Mouse (Mus musculus): Measurements from ENCODE around the gene Vmn1r173. TPM values are rescaled to one million over a fixed set of nuclear protein-coding genes. Genes with fewer than 3 reads are reported as not detected.
"Not testable (repeated sequence)": the region's sequence is repeated elsewhere in the genome, so short reads cannot be mapped to it uniquely, and the experiment has no call there.

Vmn1r173 gene
- not detected in 2 replicates for polyA plus RNA-seq (2015; fragmentation: Nextera tagmentation; extraction: Ambion mirVana)

GRCm38 (mm10) chr7:23700403-23700802 lies at the start of gene Vmn1r173:
Gene Vmn1r173, plus strand, starts transcription at chr7:23700703.
- H3K27me3 ChIP-seq (ENCODE audit: insufficient read depth, low read length); H3K27ac ChIP-seq (ENCODE audit: low read length); H3K4me1 ChIP-seq (ENCODE audit: insufficient read depth, low read length); H3K9ac ChIP-seq (replicated peaks; ENCODE audit: low read length); H3K4me2 ChIP-seq (replicated peaks; ENCODE audit: low read depth, low read length); H3K4me3 ChIP-seq (ENCODE audit: low read length); ATAC-seq (ENCODE audit: low FRiP score, low TSS enrichment); H3K36me3 ChIP-seq (ENCODE audit: insufficient read depth, low read length); H3K9me3 ChIP-seq (ENCODE audit: low read length): not testable (repeated sequence)
- WGBS, result 60% methylated on average over 1 of the region's 1 CpGs

- no peaks in the 10 kb centered on the region for H3K4me1 ChIP-seq (ENCODE audit: insufficient read depth, low read length)
- H3K36me3 ChIP-seq (ENCODE audit: insufficient read depth, low read length), result no peaks in the 10 kb centered on the region
- no peak for ATAC-seq (ENCODE audit: low FRiP score, low TSS enrichment)
- H3K4me3 ChIP-seq (ENCODE audit: low read length), result no peak within 1 kb of the TSS
- H3K27ac ChIP-seq (ENCODE audit: low read length), result no peak within 1 kb of the TSS
- H3K4me2 ChIP-seq (replicated peaks; ENCODE audit: low read depth, low read length), result no peak within 1 kb of the TSS
- H3K9me3 ChIP-seq (ENCODE audit: low read length), result no peaks in the 10 kb centered on the region
- no peaks in the 10 kb centered on the region for H3K27me3 ChIP-seq (ENCODE audit: insufficient read depth, low read length)
- no peak within 1 kb of the TSS for H3K9ac ChIP-seq (replicated peaks; ENCODE audit: low read length)
- 69% methylated on average over 2 of the region's 2 CpGs for WGBS
Measured at GRCm38 (mm10) chr7:23658016-23658415, 42.5 kb upstream of the Vmn1r173 start, which contains the start of gene Vmn1r172. Gene Vmn1r172, plus strand, starts transcription at chr7:23658316.

GRCm38 (mm10) chr7:23751970-23752369 lies 51.5 kb downstream of the Vmn1r173 start, which contains the start of gene Vmn1r174:
Gene Vmn1r174, plus strand, starts transcription at chr7:23752270.
- not testable (repeated sequence) for H3K27me3 ChIP-seq (ENCODE audit: insufficient read depth, low read length); ATAC-seq (ENCODE audit: low FRiP score, low TSS enrichment); H3K9me3 ChIP-seq (ENCODE audit: low read length); H3K36me3 ChIP-seq (ENCODE audit: insufficient read depth, low read length); H3K4me2 ChIP-seq (replicated peaks; ENCODE audit: low read depth, low read length); H3K9ac ChIP-seq (replicated peaks; ENCODE audit: low read length); H3K4me1 ChIP-seq (ENCODE audit: insufficient read depth, low read length); H3K4me3 ChIP-seq (ENCODE audit: low read length); H3K27ac ChIP-seq (ENCODE audit: low read length)
- WGBS, result 42% methylated on average over 1 of the region's 1 CpGs

Other genes with a start within 250 kb of the Vmn1r173 start
- gene Vmn1r167, start 193.5 kb upstream of the Vmn1r173 start, polyA plus RNA-seq (2015; fragmentation: Nextera tagmentation; extraction: Ambion mirVana), result not detected in 2 replicates
- not detected in 2 replicates for gene Vmn1r168, start 161.0 kb upstream of the Vmn1r173 start, polyA plus RNA-seq (2015; fragmentation: Nextera tagmentation; extraction: Ambion mirVana)
- gene Vmn1r169, start 125.2 kb upstream of the Vmn1r173 start, polyA plus RNA-seq (2015; fragmentation: Nextera tagmentation; extraction: Ambion mirVana), result not detected in 2 replicates
- gene Vmn1r170, start 94.5 kb upstream of the Vmn1r173 start, polyA plus RNA-seq (2015; fragmentation: Nextera tagmentation; extraction: Ambion mirVana), result not detected in 2 replicates
- gene Vmn1r171, start 70.0 kb upstream of the Vmn1r173 start, polyA plus RNA-seq (2015; fragmentation: Nextera tagmentation; extraction: Ambion mirVana), result not detected in 2 replicates
- not detected in 2 replicates for gene Vmn1r172, start 42.4 kb upstream of the Vmn1r173 start, polyA plus RNA-seq (2015; fragmentation: Nextera tagmentation; extraction: Ambion mirVana)
- not detected in 2 replicates for gene Vmn1r174, start 51.6 kb downstream of the Vmn1r173 start, polyA plus RNA-seq (2015; fragmentation: Nextera tagmentation; extraction: Ambion mirVana)
- gene Vmn1r175, start 109.9 kb downstream of the Vmn1r173 start, polyA plus RNA-seq (2015; fragmentation: Nextera tagmentation; extraction: Ambion mirVana), result not detected in 2 replicates
- not detected in 2 replicates for gene Vmn1r176, start 136.7 kb downstream of the Vmn1r173 start, polyA plus RNA-seq (2015; fragmentation: Nextera tagmentation; extraction: Ambion mirVana)
- gene Vmn1r177, start 165.7 kb downstream of the Vmn1r173 start, polyA plus RNA-seq (2015; fragmentation: Nextera tagmentation; extraction: Ambion mirVana), result not detected in 2 replicates
- gene Vmn1r178, start 191.3 kb downstream of the Vmn1r173 start, polyA plus RNA-seq (2015; fragmentation: Nextera tagmentation; extraction: Ambion mirVana), result not detected in 2 replicates
- gene Vmn1r179, start 226.3 kb downstream of the Vmn1r173 start, polyA plus RNA-seq (2015; fragmentation: Nextera tagmentation; extraction: Ambion mirVana), result not detected in 2 replicates
- gene Vmn1r180, start 249.9 kb downstream of the Vmn1r173 start, polyA plus RNA-seq (2015; fragmentation: Nextera tagmentation; extraction: Ambion mirVana), result not detected in 2 replicates